26 mouse cellular contexts compared by ENCODE assay signal in genomic region chr1:157452284-157452683, GRCm38 (mm10). TPM values are rescaled to one million over a fixed set of nuclear protein-coding genes. Genes with fewer than 3 reads are reported as not detected.
DNase-seq lines count a peak whose midpoint lies in the region; ATAC-seq lines count a peak whose summit lies in the region.
"Had no signal": no experiment of that assay in that cellular context is flagged by ENCODE, and none has a peak within 500 bp of the region (broad histone marks: within the 10 kb centered on the region; RNA-seq: fewer than 3 reads in every experiment).

No protein-coding gene starts in this region.

- H3K36me3 ChIP-seq in forebrain, embryonic 11.5 days (ENCODE audit: control insufficient read depth, insufficient read depth, low read length), result no peaks in the 10 kb centered on the region
- no peaks in the 10 kb centered on the region for H3K36me3 ChIP-seq in forebrain, embryonic 15.5 days
- no peaks in the 10 kb centered on the region for H3K36me3 ChIP-seq in midbrain, embryonic 11.5 days (ENCODE audit: control insufficient read depth, insufficient read depth, low read length)
- no peaks in the 10 kb centered on the region for H3K36me3 ChIP-seq in midbrain, embryonic 14.5 days (ENCODE audit: control insufficient read depth, insufficient read depth, low read length)
- H3K36me3 ChIP-seq in neural tube, embryonic 11.5 days (ENCODE audit: control insufficient read depth, insufficient read depth, low read length), result no peaks in the 10 kb centered on the region
- no peaks in the 10 kb centered on the region for H3K36me3 ChIP-seq in neural tube, embryonic 15.5 days
- H3K36me3 ChIP-seq: embryonic facial prominence, embryonic 10.5 days; embryonic facial prominence, embryonic 13.5 days; G1E; hindbrain, embryonic 12.5 days; hindbrain, embryonic 15.5 days had no signal

- peak overlapping the region; percentile 41; the same call in 1 of the 2 replicates for H3K27ac ChIP-seq in forebrain, embryonic 11.5 days (ENCODE audit: low read depth, low read length)
- H3K27ac ChIP-seq in forebrain, embryonic 15.5 days (replicated peaks), result no peak overlapping the region
- peak overlapping the region; percentile 1; the same call in 1 of the 2 replicates for H3K27ac ChIP-seq in midbrain, embryonic 11.5 days (ENCODE audit: low read depth, low read length)
- no peak overlapping the region for H3K27ac ChIP-seq in midbrain, embryonic 14.5 days (replicated peaks; ENCODE audit: low read depth, low read length)
- peak overlapping the region; percentile 76 for H3K27ac ChIP-seq in neural tube, embryonic 11.5 days (ENCODE audit: low read depth, low read length)
- H3K27ac ChIP-seq in neural tube, embryonic 15.5 days (replicated peaks), result no peak overlapping the region
- H3K27ac ChIP-seq: embryonic facial prominence, embryonic 10.5 days; embryonic facial prominence, embryonic 13.5 days; gastrocnemius, adult 2 months; hindbrain, embryonic 15.5 days had no signal

- peaks cover 2% of the 10 kb centered on the region; the same call in 1 of the 2 replicates for H3K27me3 ChIP-seq in forebrain, embryonic 11.5 days (ENCODE audit: control insufficient read depth, insufficient read depth, low read length)
- H3K27me3 ChIP-seq in forebrain, embryonic 15.5 days, result no peaks in the 10 kb centered on the region
- H3K27me3 ChIP-seq in midbrain, embryonic 11.5 days (ENCODE audit: control insufficient read depth, insufficient read depth, low read length), result no peaks in the 10 kb centered on the region; the same call in 1 of the 2 replicates
- no peaks in the 10 kb centered on the region for H3K27me3 ChIP-seq in midbrain, embryonic 14.5 days (ENCODE audit: control insufficient read depth, insufficient read depth, low read length)
- no peaks in the 10 kb centered on the region for H3K27me3 ChIP-seq in neural tube, embryonic 11.5 days (ENCODE audit: control insufficient read depth, insufficient read depth, low read length)
- H3K27me3 ChIP-seq in neural tube, embryonic 15.5 days (replicated peaks), result no peaks in the 10 kb centered on the region; the same call in 1 of the 2 replicates
- H3K27me3 ChIP-seq: CH12.LX; hindbrain, embryonic 15.5 days had no signal

- H3K9ac ChIP-seq in forebrain, embryonic 11.5 days (ENCODE audit: low read length), result no peak overlapping the region
- H3K9ac ChIP-seq in forebrain, embryonic 15.5 days (replicated peaks), result no peak overlapping the region
- no peak overlapping the region for H3K9ac ChIP-seq in midbrain, embryonic 11.5 days (ENCODE audit: low read length)
- H3K9ac ChIP-seq in midbrain, embryonic 14.5 days (replicated peaks; ENCODE audit: low read length), result no peak overlapping the region
- H3K9ac ChIP-seq in neural tube, embryonic 11.5 days (ENCODE audit: low read length), result no peak overlapping the region
- H3K9ac ChIP-seq in neural tube, embryonic 15.5 days (replicated peaks), result no peak overlapping the region
- H3K9ac ChIP-seq: embryonic facial prominence, embryonic 13.5 days; hindbrain, embryonic 12.5 days; hindbrain, embryonic 15.5 days had no signal

- 76% methylated on average over 3 of the region's 3 CpGs for WGBS in forebrain, embryonic 11.5 days
- 38% methylated on average over 3 of the region's 3 CpGs for WGBS in forebrain, embryonic 15.5 days
- 91% methylated on average over 3 of the region's 3 CpGs for WGBS in midbrain, embryonic 11.5 days
- WGBS in midbrain, embryonic 14.5 days, result 87% methylated on average over 3 of the region's 3 CpGs
- 81% methylated on average over 3 of the region's 3 CpGs for WGBS in neural tube, embryonic 11.5 days
- WGBS in neural tube, embryonic 15.5 days, result 83% methylated on average over 3 of the region's 3 CpGs

- no peak for ATAC-seq in forebrain, embryonic 11.5 days (replicated peaks; ENCODE audit: low FRiP score)
- no peak for ATAC-seq in forebrain, embryonic 15.5 days (replicated peaks)
- ATAC-seq in midbrain, embryonic 11.5 days (ENCODE audit: low FRiP score), result no peak
- ATAC-seq in midbrain, embryonic 14.5 days (ENCODE audit: low FRiP score, low TSS enrichment), result no peak
- no peak for ATAC-seq in neural tube, embryonic 11.5 days (ENCODE audit: insufficient read depth, low FRiP score, low TSS enrichment)
- ATAC-seq in neural tube, embryonic 15.5 days (ENCODE audit: low FRiP score), result no peak
- ATAC-seq: intestine, postnatal 0 days had no signal

- no peaks in the 10 kb centered on the region for H3K9me3 ChIP-seq in forebrain, embryonic 11.5 days (ENCODE audit: control insufficient read depth, low read length)
- H3K9me3 ChIP-seq in forebrain, embryonic 15.5 days, result no peaks in the 10 kb centered on the region
- H3K9me3 ChIP-seq in midbrain, embryonic 11.5 days (ENCODE audit: control insufficient read depth, low read length), result no peaks in the 10 kb centered on the region
- no peaks in the 10 kb centered on the region for H3K9me3 ChIP-seq in midbrain, embryonic 14.5 days (ENCODE audit: control insufficient read depth, low read length)
- no peaks in the 10 kb centered on the region for H3K9me3 ChIP-seq in neural tube, embryonic 11.5 days (ENCODE audit: control insufficient read depth, low read length)
- no peaks in the 10 kb centered on the region for H3K9me3 ChIP-seq in neural tube, embryonic 15.5 days (replicated peaks)
- H3K9me3 ChIP-seq: embryonic facial prominence, embryonic 10.5 days; embryonic facial prominence, embryonic 13.5 days; hindbrain, embryonic 12.5 days; hindbrain, embryonic 15.5 days had no signal

- peaks cover 17% of the 10 kb centered on the region for H3K4me1 ChIP-seq in forebrain, embryonic 11.5 days (replicated peaks; ENCODE audit: control insufficient read depth, insufficient read depth, low read length)
- peaks cover 33% of the 10 kb centered on the region for H3K4me1 ChIP-seq in forebrain, embryonic 15.5 days
- peaks cover 29% of the 10 kb centered on the region for H3K4me1 ChIP-seq in midbrain, embryonic 11.5 days (ENCODE audit: control insufficient read depth, insufficient read depth, low read length)
- H3K4me1 ChIP-seq in midbrain, embryonic 14.5 days (ENCODE audit: control insufficient read depth, insufficient read depth, low read length), result peaks cover 12% of the 10 kb centered on the region
- peaks cover 27% of the 10 kb centered on the region for H3K4me1 ChIP-seq in neural tube, embryonic 11.5 days (ENCODE audit: control insufficient read depth, insufficient read depth, low read length)
- peaks cover 21% of the 10 kb centered on the region for H3K4me1 ChIP-seq in neural tube, embryonic 15.5 days

- H3K4me3 ChIP-seq in forebrain, embryonic 11.5 days (ENCODE audit: low read depth, low read length), result no peak overlapping the region
- H3K4me3 ChIP-seq in forebrain, embryonic 15.5 days, result no peak overlapping the region
- H3K4me3 ChIP-seq in midbrain, embryonic 11.5 days (ENCODE audit: low read depth, low read length), result no peak overlapping the region
- no peak overlapping the region for H3K4me3 ChIP-seq in midbrain, embryonic 14.5 days (replicated peaks; ENCODE audit: low read depth, low read length)
- no peak overlapping the region for H3K4me3 ChIP-seq in neural tube, embryonic 11.5 days (ENCODE audit: low read depth, low read length)
- H3K4me3 ChIP-seq in neural tube, embryonic 15.5 days (replicated peaks), result no peak overlapping the region
- H3K4me3 ChIP-seq: embryonic facial prominence, embryonic 10.5 days; embryonic facial prominence, embryonic 13.5 days; erythroblast, embryonic 14.5 days; gastrocnemius, adult 2 months; hindbrain, embryonic 12.5 days; hindbrain, embryonic 15.5 days had no signal

- no peak overlapping the region for H3K4me2 ChIP-seq in forebrain, embryonic 11.5 days (ENCODE audit: low read depth, low read length, severe bottlenecking)
- no peak overlapping the region for H3K4me2 ChIP-seq in forebrain, embryonic 15.5 days (replicated peaks)
- no peak overlapping the region for H3K4me2 ChIP-seq in midbrain, embryonic 11.5 days
- H3K4me2 ChIP-seq in midbrain, embryonic 14.5 days (ENCODE audit: low read length), result no peak overlapping the region
- H3K4me2 ChIP-seq in neural tube, embryonic 11.5 days (ENCODE audit: low read depth), result no peak overlapping the region
- no peak overlapping the region for H3K4me2 ChIP-seq in neural tube, embryonic 15.5 days
- H3K4me2 ChIP-seq: embryonic facial prominence, embryonic 13.5 days; heart, embryonic 11.5 days; hindbrain, embryonic 12.5 days; hindbrain, embryonic 15.5 days had no signal

- no peak for DNase-seq in forebrain, embryonic 11.5 days (ENCODE audit: low spot score)
- no peak for DNase-seq in midbrain, embryonic 11.5 days (ENCODE audit: low spot score, missing footprints)
- DNase-seq in midbrain, embryonic 14.5 days, result no peak
- DNase-seq in neural tube, embryonic 11.5 days (ENCODE audit: low spot score), result no peak
- DNase-seq: adrenal gland, adult 2 months; adrenal gland, postnatal 14 days; B cell, adult 2 months; cerebellum, adult 11-12 months; cerebellum, adult 8-10 months; cerebellum, postnatal 10 days; cerebellum, postnatal 36 days; embryo, embryonic 11 days; gastrocnemius, adult 2 months; gastrocnemius, postnatal 14 days; heart, adult 11 months had no signal

RNA-seq across cellular contexts. Expression of gene Cryzl2, which starts 6.1 kb away (rescaled TPM):
- 8.4 and 9.4 TPM in 2 replicates for polyA plus RNA-seq in forebrain, embryonic 11.5 days (2014; fragmentation: Nextera tagmentation; extraction: Ambion mirVana)
- 5.2 and 6.4 TPM in 2 replicates for polyA plus RNA-seq in forebrain, embryonic 15.5 days (2015; fragmentation: Nextera tagmentation; extraction: Ambion mirVana)
- polyA plus RNA-seq in midbrain, embryonic 11.5 days (2014; fragmentation: Nextera tagmentation; extraction: Ambion mirVana), result 7.4 and 8.3 TPM in 2 replicates
- polyA plus RNA-seq in midbrain, embryonic 14.5 days (2014; fragmentation: Nextera tagmentation; extraction: Ambion mirVana), result 6.2 and 7.6 TPM in 2 replicates
- polyA plus RNA-seq in neural tube, embryonic 11.5 days (2014; fragmentation: Nextera tagmentation; extraction: Ambion mirVana), result 7.4 and 7.5 TPM in 2 replicates
- polyA plus RNA-seq in neural tube, embryonic 15.5 days (2015; fragmentation: Nextera tagmentation; extraction: Ambion mirVana), result 6.5 and 8.6 TPM in 2 replicates
- polyA plus RNA-seq: G1E had no signal

RNA-seq across cellular contexts. Expression of gene Rasal2, which starts 39.9 kb away (rescaled TPM):
- 15.4 and 19.4 TPM in 2 replicates for polyA plus RNA-seq in forebrain, embryonic 11.5 days (2014; fragmentation: Nextera tagmentation; extraction: Ambion mirVana)
- polyA plus RNA-seq in forebrain, embryonic 15.5 days (2015; fragmentation: Nextera tagmentation; extraction: Ambion mirVana), result 36.6 and 37.8 TPM in 2 replicates
- 20.8 and 23.8 TPM in 2 replicates for polyA plus RNA-seq in midbrain, embryonic 11.5 days (2014; fragmentation: Nextera tagmentation; extraction: Ambion mirVana)
- polyA plus RNA-seq in midbrain, embryonic 14.5 days (2014; fragmentation: Nextera tagmentation; extraction: Ambion mirVana), result 48.8 and 64.2 TPM in 2 replicates
- 18.1 and 19.8 TPM in 2 replicates for polyA plus RNA-seq in neural tube, embryonic 11.5 days (2014; fragmentation: Nextera tagmentation; extraction: Ambion mirVana)
- 34.2 and 39.1 TPM in 2 replicates for polyA plus RNA-seq in neural tube, embryonic 15.5 days (2015; fragmentation: Nextera tagmentation; extraction: Ambion mirVana)
- polyA plus RNA-seq: erythroblast, embryonic 14.5 days had no signal

RNA-seq across cellular contexts. Expression of gene Sec16b, which starts 54.2 kb away (rescaled TPM):
- 0.68 and 0.91 TPM in 2 replicates for polyA plus RNA-seq in forebrain, embryonic 11.5 days (2014; fragmentation: Nextera tagmentation; extraction: Ambion mirVana)
- polyA plus RNA-seq in forebrain, embryonic 15.5 days (2015; fragmentation: Nextera tagmentation; extraction: Ambion mirVana), result 0.34 and 0.38 TPM in 2 replicates
- polyA plus RNA-seq in midbrain, embryonic 11.5 days (2014; fragmentation: Nextera tagmentation; extraction: Ambion mirVana), result 0.55 and 0.80 TPM in 2 replicates
- 0.20 and 0.34 TPM in 2 replicates for polyA plus RNA-seq in midbrain, embryonic 14.5 days (2014; fragmentation: Nextera tagmentation; extraction: Ambion mirVana)
- 2.1 and 2.4 TPM in 2 replicates for polyA plus RNA-seq in neural tube, embryonic 11.5 days (2014; fragmentation: Nextera tagmentation; extraction: Ambion mirVana)
- 0.45 and 1.5 TPM in 2 replicates for polyA plus RNA-seq in neural tube, embryonic 15.5 days (2015; fragmentation: Nextera tagmentation; extraction: Ambion mirVana)
- polyA plus RNA-seq: erythroblast, embryonic 14.5 days; G1E had no signal

Comparison
In these comparisons a context has a peak if more than half of its experiments do, and no peak if none do; other contexts are left out.
1. H3K27ac ChIP-seq: peak in forebrain, embryonic 11.5 days (single experiment), midbrain, embryonic 11.5 days (single experiment) and neural tube, embryonic 11.5 days (single experiment); none in forebrain, embryonic 15.5 days (single experiment), midbrain, embryonic 14.5 days (single experiment) and neural tube, embryonic 15.5 days (single experiment).